Mouse (Mus musculus) kidney, adult 2 months (tissue): ENCODE results near the gene Micu1. TPM values are rescaled to one million over a fixed set of nuclear protein-coding genes. Genes with fewer than 3 reads are reported as not detected.

Experiments used
- DNase-seq: peaks from one replicate; pipeline ENCODE4 v3.0.0; 2021
- H3K27ac ChIP-seq: fragments of 200-500 bp; 2 replicates; pipeline ENCODE4 v1.5.1; 2012; ENCODE audit warnings: low read depth, low read length, control low read depth, inconsistent platforms; ENCODE audit not compliant: insufficient read depth
- H3K27me3 ChIP-seq: fragments of 200-500 bp; replicated peaks from 2 replicates; pipeline ENCODE4 v1.6.1; 2012; ENCODE audit warnings: mild to moderate bottlenecking, moderate library complexity, low read length, inconsistent platforms; ENCODE audit not compliant: control insufficient read depth, insufficient read depth
- H3K36me3 ChIP-seq: fragments of 200-500 bp; 2 replicates; pipeline ENCODE4 v1.6.1; 2012; ENCODE audit warnings: mild to moderate bottlenecking, moderate library complexity, low read length, inconsistent platforms; ENCODE audit not compliant: control insufficient read depth, insufficient read depth
- H3K4me1 ChIP-seq: fragments of 200-500 bp; 2 replicates; pipeline ENCODE4 v1.6.1; 2011; ENCODE audit warnings: low read length; ENCODE audit not compliant: control insufficient read depth, insufficient read depth
- H3K4me3 ChIP-seq: fragments of 200-500 bp; 2 replicates; pipeline ENCODE4 v1.5.1; 2011; ENCODE audit warnings: mild to moderate bottlenecking, low read depth, low read length, control low read depth; ENCODE audit not compliant: insufficient read depth
- CTCF ChIP-seq: fragments of 200-500 bp; conservative IDR thresholded peaks from 2 replicates; pipeline ENCODE4 v1.5.1; 2011; ENCODE audit warnings: low read depth, mild to moderate bottlenecking, control low read depth, low read length, moderate library complexity, mixed read lengths; ENCODE audit not compliant: insufficient read depth, insufficient read length
- POLR2A ChIP-seq: fragments of 200-500 bp; IDR thresholded peaks from one replicate; pipeline ENCODE4 v1.6.1; 2011; ENCODE audit warnings: low read depth, low read length, control low read depth
- WGBS: fragments of 180-500 bp; shearing (Covaris S2); methylation state at CpG from one replicate; pipeline ENCODE4 v1.1.7; 2018; 5-methylcytosine and 5-hydroxymethylcytosine counted together
- polyA plus RNA-seq: library from polyadenylated mRNA; depleted of rRNA; stranded (reverse); fragments of >200 nt; gene quantifications from 2 replicates; pipeline ENCODE4 v1.2.3, GENCODE M21; 2012

Micu1 gene
- polyA plus RNA-seq, 1 experiment = 59.0 TPM

GRCm38 (mm10) chr10:59786289-59786688 is 84.0 kb downstream of the Micu1 start:
- 68% methylated on average over 5 of the region's 5 CpGs for WGBS
- no peaks in the 10 kb centered on the region for H3K4me1 ChIP-seq
- H3K36me3 ChIP-seq = no peaks in the 10 kb centered on the region
- H3K27me3 ChIP-seq = no peaks in the 10 kb centered on the region
- no peak overlapping the region for H3K4me3 ChIP-seq
- TF ChIP-seq POLR2A (no peak), CTCF (no peak)
- DNase-seq = no peak
- H3K27ac ChIP-seq = no peak overlapping the region

GRCm38 (mm10) chr10:59787140-59787800 is 85.0 kb downstream of the Micu1 start:
- H3K27me3 ChIP-seq = no peaks in the 10 kb centered on the region
- no peaks in the 10 kb centered on the region for H3K36me3 ChIP-seq
- DNase-seq = no peak
- H3K27ac ChIP-seq = no peak overlapping the region
- WGBS = 68% methylated on average over 11 of the region's 11 CpGs
- no peak overlapping the region for H3K4me3 ChIP-seq
- H3K4me1 ChIP-seq = no peaks in the 10 kb centered on the region
- TF ChIP-seq POLR2A (no peak), CTCF (peak; percentile 35; the same call in 1 of the 2 replicates)

DNA sequence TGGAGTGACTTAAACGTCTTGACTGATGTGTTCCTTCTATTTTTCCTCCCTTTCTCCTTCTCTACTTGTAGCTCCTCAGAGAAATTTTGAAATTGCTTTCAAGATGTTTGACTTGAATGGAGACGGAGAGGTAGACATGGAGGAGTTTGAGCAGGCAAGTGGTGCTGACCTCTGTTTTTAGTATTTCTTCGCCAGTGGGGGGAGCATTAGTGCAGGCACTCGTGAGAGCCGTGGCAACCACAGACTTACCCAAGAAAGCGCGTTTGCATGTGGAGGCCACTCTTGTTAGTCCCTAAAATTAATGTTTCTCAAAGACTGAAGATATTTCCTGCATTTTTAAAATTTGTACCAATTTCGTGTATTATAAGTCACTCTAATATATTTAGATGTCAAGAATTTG is 85.6 kb downstream of the Micu1 start:
- Histone ChIP-seq H3K27me3 (no peaks in the 10 kb centered on the region), H3K4me1 (no peaks in the 10 kb centered on the region), H3K36me3 (no peaks in the 10 kb centered on the region), H3K4me3 (no peak overlapping the region), H3K27ac (no peak overlapping the region)
- no peak for DNase-seq
- 80% methylated on average over 8 of the region's 8 CpGs for WGBS
- 0 out of 2 replicates have a peak, but pooled peaks have one; percentile 14 for TF ChIP-seq CTCF
- no peak for TF ChIP-seq POLR2A

- DNase-seq = peak; percentile 10
- H3K4me3 ChIP-seq = no peak overlapping the region
- TF ChIP-seq CTCF (no peak), POLR2A (no peak)
- 76% methylated on average over 11 of the region's 11 CpGs for WGBS
- H3K27me3 ChIP-seq = no peaks in the 10 kb centered on the region
- no peak overlapping the region for H3K27ac ChIP-seq
- no peaks in the 10 kb centered on the region for H3K36me3 ChIP-seq
- H3K4me1 ChIP-seq = no peaks in the 10 kb centered on the region
Measured at GRCm38 (mm10) chr10:59790291-59790929, 88.1 kb downstream of the Micu1 start.

GRCm38 (mm10) chr10:59791896-59792295 is 89.6 kb downstream of the Micu1 start:
- WGBS = 50% methylated on average over 5 of the region's 5 CpGs
- DNase-seq = peak; percentile 65
- H3K4me1 ChIP-seq = no peaks in the 10 kb centered on the region
- no peak overlapping the region for H3K4me3 ChIP-seq
- no peaks in the 10 kb centered on the region for H3K36me3 ChIP-seq
- TF ChIP-seq POLR2A (no peak), CTCF (no peak)
- H3K27me3 ChIP-seq = no peaks in the 10 kb centered on the region
- H3K27ac ChIP-seq = no peak overlapping the region

GRCm38 (mm10) chr10:59792575-59793176 is 90.4 kb downstream of the Micu1 start:
- Histone ChIP-seq H3K36me3 (no peaks in the 10 kb centered on the region), H3K4me1 (no peaks in the 10 kb centered on the region), H3K27ac (no peak overlapping the region), H3K4me3 (no peak overlapping the region), H3K27me3 (no peaks in the 10 kb centered on the region)
- no peak for DNase-seq
- no peak for TF ChIP-seq POLR2A
- TF ChIP-seq CTCF = no peak
- WGBS = 85% methylated on average over 9 of the region's 9 CpGs

DNA sequence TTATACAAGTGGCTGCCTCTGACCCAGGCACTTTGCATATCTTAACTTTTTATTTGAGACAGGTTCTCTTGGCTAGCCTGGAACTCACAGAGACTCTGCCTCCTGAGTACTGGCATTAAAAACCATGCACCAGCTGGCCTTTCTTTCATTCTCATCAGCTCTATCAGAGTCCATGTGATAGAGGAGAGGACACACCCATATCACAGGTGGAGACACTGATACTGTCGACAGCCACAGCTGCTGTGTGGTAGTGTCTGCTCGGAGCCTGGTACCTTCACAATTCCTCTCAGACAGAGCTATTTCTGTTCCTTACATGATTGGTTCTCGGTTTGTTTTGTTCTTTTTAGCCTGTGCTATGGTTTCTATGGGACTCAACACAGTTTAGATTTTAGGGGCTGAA is 91.2 kb downstream of the Micu1 start:
- Histone ChIP-seq H3K4me1 (no peaks in the 10 kb centered on the region), H3K27me3 (no peaks in the 10 kb centered on the region), H3K4me3 (no peak overlapping the region), H3K27ac (no peak overlapping the region), H3K36me3 (no peaks in the 10 kb centered on the region)
- TF ChIP-seq CTCF (no peak), POLR2A (no peak)
- 86% methylated on average over 3 of the region's 3 CpGs for WGBS
- no peak for DNase-seq
